In genomic region chrX:13357973-13358372, GRCm38 (mm10) we compare ENCODE assay signal across 15 mouse cellular contexts.
"Had no signal": no experiment of that assay in that cellular context is flagged by ENCODE, and none has a peak within 500 bp of the region (broad histone marks: within the 10 kb centered on the region; RNA-seq: fewer than 3 reads in every experiment).

No protein-coding gene starts in this region.

- ATAC-seq: hindbrain, embryonic 16.5 days; inflammation-experienced regulatory T-cells, adult 6 months had no signal

- DNase-seq: gastrocnemius, postnatal 14 days; gastrocnemius, postnatal 36 days; heart, adult 18-20 months; heart, postnatal 10 days; heart, postnatal 4 days; kidney, adult 18-20 months; kidney, adult 8-10 months; kidney, postnatal 10 days; kidney, postnatal 25 days; kidney, postnatal 4 days; layer of hippocampus, adult 9-11 months; layer of hippocampus, postnatal 36 days; left cerebral cortex, postnatal 4 days had no signal
